Mouse (Mus musculus) E14TG2a.4 (cell line): Measurements from ENCODE around the gene Fam120b.

Experiments
- H3K27me3 ChIP-seq: 2 replicates; pipeline ENCODE4 v1.6.1; 2014; ENCODE audit warnings: low read length, control low read depth; ENCODE audit not compliant: insufficient read depth
- H3K36me3 ChIP-seq: 2 replicates; pipeline ENCODE4 v1.6.1; 2014; ENCODE audit warnings: low read length, control low read depth; ENCODE audit not compliant: insufficient read depth
- H3K4me1 ChIP-seq: replicated peaks from 2 replicates; pipeline ENCODE4 v1.6.1; 2014; ENCODE audit warnings: low read depth, low read length, control low read depth
- H3K4me3 ChIP-seq: replicated peaks from 2 replicates; pipeline ENCODE4 v1.5.1; 2014; ENCODE audit warnings: mild to moderate bottlenecking, low read length
- H3K9me3 ChIP-seq: 2 replicates; pipeline ENCODE4 v1.6.1; 2014; ENCODE audit warnings: low read length, control low read depth
- CTCF ChIP-seq: conservative IDR thresholded peaks from 2 replicates; pipeline ENCODE4 v1.5.1; 2014; ENCODE audit warnings: low read length
- NANOG ChIP-seq: IDR thresholded peaks from 2 replicates; pipeline ENCODE4 v1.6.1; 2014; ENCODE audit warnings: borderline replicate concordance, low read length, mixed read lengths
- POU5F1 ChIP-seq: IDR thresholded peaks from 2 replicates; pipeline ENCODE4 v1.6.1; 2014; ENCODE audit warnings: low read length, borderline replicate concordance

Gene Fam120b

GRCm38 (mm10) chr17:15455203-15455602, 59.2 kb downstream of the Fam120b start:
- Histone ChIP-seq H3K4me3 (no peak overlapping the region), H3K27me3 (0 out of 2 replicates have a peak, but pooled peaks cover 5% of the 10 kb centered on the region), H3K9me3 (no peaks in the 10 kb centered on the region), H3K36me3 (no peaks in the 10 kb centered on the region), H3K4me1 (no peaks in the 10 kb centered on the region)
- TF ChIP-seq CTCF (no peak), POU5F1 (no peak), NANOG (no peak)

- Histone ChIP-seq H3K36me3 (no peaks in the 10 kb centered on the region), H3K4me3 (no peak overlapping the region), H3K9me3 (no peaks in the 10 kb centered on the region), H3K27me3 (0 out of 2 replicates have a peak, but pooled peaks cover 5% of the 10 kb centered on the region), H3K4me1 (no peaks in the 10 kb centered on the region)
- TF ChIP-seq NANOG (no peak), CTCF (no peak), POU5F1 (no peak)
Measured at GRCm38 (mm10) chr17:15456595-15456994, 60.6 kb downstream of the Fam120b start.

GRCm38 (mm10) chr17:15459761-15460160, 63.8 kb downstream of the Fam120b start:
- no peak overlapping the region for H3K4me3 ChIP-seq
- H3K36me3 ChIP-seq: no peaks in the 10 kb centered on the region
- no peaks in the 10 kb centered on the region for H3K9me3 ChIP-seq
- no peak for TF ChIP-seq CTCF
- no peak for TF ChIP-seq POU5F1
- no peak for TF ChIP-seq NANOG
- H3K4me1 ChIP-seq: no peaks in the 10 kb centered on the region
- no peaks in the 10 kb centered on the region for H3K27me3 ChIP-seq

- Histone ChIP-seq H3K4me1 (no peaks in the 10 kb centered on the region), H3K9me3 (no peaks in the 10 kb centered on the region), H3K4me3 (no peak overlapping the region), H3K27me3 (no peaks in the 10 kb centered on the region), H3K36me3 (peaks cover 11% of the 10 kb centered on the region)
- TF ChIP-seq NANOG (no peak), POU5F1 (no peak), CTCF (no peak)
Measured at GRCm38 (mm10) chr17:15461921-15462495, 66.0 kb downstream of the Fam120b start.

GRCm38 (mm10) chr17:15467669-15468068, 71.7 kb downstream of the Fam120b start:
- TF ChIP-seq POU5F1: no peak
- TF ChIP-seq CTCF: peak; percentile 89
- TF ChIP-seq NANOG: no peak
- Histone ChIP-seq H3K4me3 (no peak overlapping the region), H3K36me3 (peaks cover 49% of the 10 kb centered on the region), H3K27me3 (no peaks in the 10 kb centered on the region), H3K4me1 (no peaks in the 10 kb centered on the region), H3K9me3 (no peaks in the 10 kb centered on the region)

- Histone ChIP-seq H3K4me1 (no peaks in the 10 kb centered on the region), H3K4me3 (no peak overlapping the region), H3K27me3 (no peaks in the 10 kb centered on the region), H3K9me3 (no peaks in the 10 kb centered on the region), H3K36me3 (peaks cover 81% of the 10 kb centered on the region)
- TF ChIP-seq NANOG: no peak
- TF ChIP-seq CTCF: peak; percentile 38
- TF ChIP-seq POU5F1: no peak
Measured at GRCm38 (mm10) chr17:15472671-15473070, 76.7 kb downstream of the Fam120b start.
